Mouse (Mus musculus): ENCODE results near the gene Lrch4.

Gene Lrch4

GRCm38 (mm10) chr5:137652474-137652873 lies 23.6 kb downstream of the Lrch4 start:
- DNase-seq (ENCODE audit: low read depth, low spot score): no peak

- DNase-seq (ENCODE audit: low read depth, low spot score): no peak
Measured at GRCm38 (mm10) chr5:137653366-137653765, 24.4 kb downstream of the Lrch4 start.

- no peak for DNase-seq (ENCODE audit: low read depth, low spot score)
Measured at GRCm38 (mm10) chr5:137654746-137655145, 25.8 kb downstream of the Lrch4 start.

GRCm38 (mm10) chr5:137656977-137657376 lies 28.1 kb downstream of the Lrch4 start:
- DNase-seq (ENCODE audit: low read depth, low spot score): peak; percentile 60

GRCm38 (mm10) chr5:137660064-137660688 lies 31.3 kb downstream of the Lrch4 start:
- no peak for DNase-seq (ENCODE audit: low read depth, low spot score)

GRCm38 (mm10) chr5:137663057-137663456 lies 34.1 kb downstream of the Lrch4 start:
- DNase-seq (ENCODE audit: low read depth, low spot score): no peak

GRCm38 (mm10) chr5:137668971-137669370 lies 40.0 kb downstream of the Lrch4 start:
- no peak for DNase-seq (ENCODE audit: low read depth, low spot score)

GRCm38 (mm10) chr5:137670240-137670639 lies 41.3 kb downstream of the Lrch4 start:
- DNase-seq (ENCODE audit: low read depth, low spot score): no peak

- no peak for DNase-seq (ENCODE audit: low read depth, low spot score)
Measured at GRCm38 (mm10) chr5:137671443-137672240, 42.7 kb downstream of the Lrch4 start.

GRCm38 (mm10) chr5:137672361-137672760 lies 43.4 kb downstream of the Lrch4 start:
- DNase-seq (ENCODE audit: low read depth, low spot score): no peak

- no peak for DNase-seq (ENCODE audit: low read depth, low spot score)
Measured at GRCm38 (mm10) chr5:137673015-137673414, 44.1 kb downstream of the Lrch4 start.

GRCm38 (mm10) chr5:137674786-137675185 lies 45.9 kb downstream of the Lrch4 start:
- DNase-seq (ENCODE audit: low read depth, low spot score): no peak

- DNase-seq (ENCODE audit: low read depth, low spot score): no peak
Measured at GRCm38 (mm10) chr5:137677859-137678258, 48.9 kb downstream of the Lrch4 start.

- no peak for DNase-seq (ENCODE audit: low read depth, low spot score)
Measured at GRCm38 (mm10) chr5:137678736-137679135, 49.8 kb downstream of the Lrch4 start.

- no peak for DNase-seq (ENCODE audit: low read depth, low spot score)
Measured at GRCm38 (mm10) chr5:137679726-137680125, 50.8 kb downstream of the Lrch4 start.

- no peak for DNase-seq (ENCODE audit: low read depth, low spot score)
Measured at GRCm38 (mm10) chr5:137682526-137682925, 53.6 kb downstream of the Lrch4 start.

GRCm38 (mm10) chr5:137683388-137684293 lies 54.7 kb downstream of the Lrch4 start:
- DNase-seq (ENCODE audit: low read depth, low spot score): no peak

GRCm38 (mm10) chr5:137684294-137685123 lies 55.6 kb downstream of the Lrch4 start, which contains the start of gene Agfg2:
TSS of gene Agfg2 (minus strand) at chr5:137684726.
- DNase-seq (ENCODE audit: low read depth, low spot score): peak; percentile 100

- no peak for DNase-seq (ENCODE audit: low read depth, low spot score)
Measured at GRCm38 (mm10) chr5:137685653-137686052, 56.7 kb downstream of the Lrch4 start.

GRCm38 (mm10) chr5:137686127-137686790 lies 57.3 kb downstream of the Lrch4 start:
- no peak for DNase-seq (ENCODE audit: low read depth, low spot score)

GRCm38 (mm10) chr5:137689974-137690373 lies 61.1 kb downstream of the Lrch4 start:
- DNase-seq (ENCODE audit: low read depth, low spot score): no peak

All from brain, embryonic 18.5 days (tissue).